Mouse (Mus musculus): ENCODE measurements around the gene Stx17.

GRCm38 (mm10) chr4:48198447-48198846 lies 73.7 kb downstream of the Stx17 start:
- TF ChIP-seq CTCF (IDR thresholded peaks at IDR 0.05; ENCODE audit: control insufficient read depth, insufficient read depth, insufficient read length), result no peak
- no peak for TF ChIP-seq USF1 (IDR thresholded peaks at IDR 0.05; ENCODE audit: low read depth)
- no peak for TF ChIP-seq MYOD1 (IDR thresholded peaks at IDR 0.05; ENCODE audit: control insufficient read depth, insufficient read length, low read depth)
- TF ChIP-seq MYOG (IDR thresholded peaks at IDR 0.05; ENCODE audit: control insufficient read depth, extremely low read depth, insufficient read length), result no peak
- TF ChIP-seq FOSL1 (IDR thresholded peaks at IDR 0.05; ENCODE audit: insufficient read depth, low read length, poor library complexity, severe bottlenecking), result no peak
